Mouse (Mus musculus) embryo, embryonic 10.5 days (tissue): Measurements from ENCODE around the gene Adam11.

Experiments used
- DNase-seq: peaks from one replicate; pipeline ENCODE4 v3.0.0-alpha.2; 2015; ENCODE audit warnings: low spot score

Adam11 gene

DNA sequence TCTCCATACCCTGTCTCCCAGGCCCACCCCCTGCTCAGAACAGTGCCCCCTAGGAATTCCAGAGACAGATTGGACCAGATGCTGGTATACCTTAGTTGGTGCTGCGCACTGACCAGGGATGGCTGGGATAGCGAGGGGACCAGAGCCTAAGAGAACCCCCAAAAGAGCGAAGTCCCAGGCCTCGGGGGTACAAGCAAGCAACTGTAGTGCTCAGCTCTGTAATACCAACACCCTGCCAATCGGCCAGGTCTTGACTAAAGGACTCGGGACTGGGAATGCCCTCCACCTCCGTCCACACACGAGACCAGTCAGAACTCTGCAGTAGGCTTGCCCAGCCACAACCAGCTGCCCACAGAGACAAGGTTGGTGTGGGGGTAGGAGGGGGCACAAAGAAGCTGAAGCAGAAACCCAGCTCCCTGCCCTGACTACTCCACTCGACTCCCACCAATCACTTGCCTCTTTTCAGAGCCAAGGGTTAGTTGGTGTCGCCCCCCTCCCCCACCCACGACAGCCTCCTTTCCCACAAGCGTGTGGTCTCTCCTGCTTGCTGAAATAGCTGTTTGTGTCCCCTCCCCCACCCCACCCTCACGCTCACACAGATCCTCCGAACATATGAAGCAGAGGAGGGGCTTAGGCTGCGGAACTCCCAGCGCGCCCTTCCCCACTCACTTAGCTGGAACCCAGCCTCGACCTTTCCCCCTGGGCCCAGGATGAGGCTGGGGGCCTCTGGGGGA, 7.5 kb upstream of the Adam11 start:
- no peak for DNase-seq

DNA sequence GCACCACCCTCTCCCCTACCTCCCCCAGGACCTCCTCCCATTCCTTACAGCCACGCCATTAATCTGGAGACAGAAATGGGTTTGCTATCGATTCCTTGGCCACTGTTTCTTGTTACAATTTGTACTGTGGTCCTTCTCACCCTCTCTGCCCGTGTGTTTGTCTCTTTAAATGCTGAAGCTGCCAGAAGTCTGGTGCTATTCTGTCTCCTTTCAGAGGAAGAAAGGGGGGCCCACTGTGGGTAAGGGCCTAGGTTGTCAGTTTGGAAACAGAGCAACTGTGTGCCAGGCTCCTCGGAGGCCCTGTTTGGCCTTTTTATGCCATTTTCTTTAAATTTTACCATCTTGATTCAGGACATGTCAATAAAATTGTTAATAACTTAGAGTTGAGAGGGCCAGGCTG, 6.8 kb upstream of the Adam11 start:
- DNase-seq: no peak

DNA sequence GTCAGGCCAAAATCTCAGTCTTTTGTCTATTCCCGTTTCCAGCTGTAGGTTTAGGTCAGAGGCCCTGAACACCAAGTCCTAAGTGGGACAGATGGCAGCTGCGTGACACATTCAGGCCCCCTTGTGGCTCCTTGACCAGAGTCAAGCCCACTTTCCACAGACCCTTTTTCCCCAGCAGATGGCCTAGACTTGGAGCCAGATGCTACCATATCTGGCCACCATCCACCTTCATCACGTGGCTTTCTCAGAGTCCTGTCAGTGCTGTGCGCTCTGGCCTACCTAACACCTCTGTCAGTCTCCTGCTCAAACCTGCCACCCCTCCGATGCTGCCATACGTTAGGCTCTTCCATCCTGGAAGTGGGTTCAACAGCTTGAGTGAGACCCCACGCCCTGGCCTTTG, 5.8 kb upstream of the Adam11 start:
- no peak for DNase-seq

DNA sequence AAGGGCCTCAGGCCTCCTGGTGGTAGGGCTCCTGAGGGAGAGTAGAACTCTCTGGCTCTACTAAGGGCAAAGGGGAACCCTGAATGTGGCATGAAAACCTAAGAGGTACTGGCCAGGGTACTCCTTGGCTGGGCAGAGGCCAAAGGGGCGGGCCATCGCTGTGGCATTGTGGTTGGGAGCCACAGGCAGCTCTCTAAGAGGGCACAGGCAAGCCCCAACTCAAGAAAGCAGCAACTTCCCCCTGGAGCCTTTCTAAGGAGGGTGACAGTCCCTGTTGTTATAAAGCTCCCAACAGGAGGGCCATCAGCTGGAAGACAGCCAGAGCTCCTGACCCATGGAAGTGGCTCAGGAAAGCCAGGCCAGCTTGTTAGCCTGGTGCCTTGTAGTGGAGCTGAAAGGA, 2.3 kb upstream of the Adam11 start:
- no peak for DNase-seq

DNA sequence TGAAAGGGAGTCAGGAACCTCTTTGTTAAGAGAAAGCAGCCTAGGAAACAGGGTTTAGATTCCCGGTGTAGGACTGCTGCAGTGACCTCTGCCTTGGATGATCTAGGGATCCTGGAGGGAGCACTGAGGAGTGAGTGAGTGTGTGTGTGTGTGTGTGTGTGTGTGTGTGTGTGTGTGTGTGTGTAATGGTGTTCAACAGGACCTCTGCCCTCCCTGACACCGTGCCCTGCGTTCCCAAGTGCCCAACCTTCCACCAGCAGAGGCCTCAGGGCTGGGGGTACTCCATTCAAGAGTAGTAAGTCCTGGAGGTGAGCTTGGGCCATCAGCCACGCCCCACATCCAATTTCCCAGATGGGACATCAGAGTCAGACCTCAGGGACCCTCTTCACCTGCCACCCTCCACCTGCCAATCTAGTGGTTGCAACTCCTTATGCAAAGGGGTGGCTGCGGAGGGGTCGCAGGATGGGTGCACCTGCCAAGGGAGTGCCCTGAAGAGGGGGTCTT, 382 bp upstream of the Adam11 start:
- DNase-seq: no peak

DNA sequence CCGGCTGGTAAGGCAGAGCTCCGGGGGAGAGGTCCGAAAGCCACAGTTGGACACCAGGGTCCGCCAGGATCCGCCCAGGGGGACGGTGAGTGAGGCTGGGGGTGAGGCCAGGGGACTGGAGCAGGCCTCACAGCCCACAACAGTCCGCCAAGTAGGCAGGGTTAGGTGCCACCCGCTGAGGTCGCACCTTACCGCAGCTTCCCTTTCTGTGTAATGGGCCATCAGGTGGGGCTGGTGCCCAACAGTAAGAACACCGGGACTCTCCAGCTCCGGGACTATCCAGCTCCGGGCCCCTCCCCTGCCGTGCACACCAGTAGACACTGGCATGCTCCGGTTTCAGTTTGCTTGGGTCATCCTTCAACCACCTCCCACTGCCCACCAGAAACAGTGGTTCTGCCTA, 1.0 kb downstream of the Adam11 start:
- no peak for DNase-seq

DNA sequence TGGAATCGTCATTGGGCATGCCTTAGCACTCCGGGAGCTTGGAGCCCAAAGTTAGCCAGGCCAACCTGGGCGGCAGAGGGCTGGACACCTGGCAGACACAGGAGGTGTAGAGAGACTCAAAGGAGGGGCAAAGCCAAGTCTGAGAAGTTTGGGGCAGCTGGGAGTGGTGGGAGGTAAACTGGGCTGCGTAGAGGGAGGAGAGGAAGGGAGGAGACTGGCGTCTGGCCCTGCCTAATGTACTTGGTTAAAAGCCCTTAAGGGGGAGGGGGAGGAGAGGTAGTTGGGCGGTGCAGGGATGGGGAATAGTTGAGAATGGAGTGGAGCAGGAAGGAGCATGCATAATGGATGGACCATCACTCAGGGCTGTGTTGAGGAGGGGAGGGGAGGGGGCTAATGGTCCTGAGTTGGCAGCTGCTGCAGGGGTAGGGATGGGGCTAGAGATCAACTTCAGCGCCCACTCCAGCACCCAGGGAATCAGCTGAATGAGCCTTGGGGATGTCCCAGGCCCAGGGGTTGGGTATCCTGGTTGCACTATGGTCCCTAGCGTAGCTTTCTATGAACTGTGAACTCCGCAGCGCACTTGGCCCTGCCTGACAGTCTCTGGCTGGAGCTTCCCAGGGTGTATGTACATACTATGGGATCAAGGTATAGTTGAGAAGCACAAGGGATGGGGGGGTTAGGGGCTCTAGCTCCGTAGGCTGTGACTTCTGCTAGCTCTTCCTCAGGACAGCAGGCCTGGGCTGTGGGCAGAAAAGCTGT, 1.9 kb downstream of the Adam11 start:
- DNase-seq: no peak

DNA sequence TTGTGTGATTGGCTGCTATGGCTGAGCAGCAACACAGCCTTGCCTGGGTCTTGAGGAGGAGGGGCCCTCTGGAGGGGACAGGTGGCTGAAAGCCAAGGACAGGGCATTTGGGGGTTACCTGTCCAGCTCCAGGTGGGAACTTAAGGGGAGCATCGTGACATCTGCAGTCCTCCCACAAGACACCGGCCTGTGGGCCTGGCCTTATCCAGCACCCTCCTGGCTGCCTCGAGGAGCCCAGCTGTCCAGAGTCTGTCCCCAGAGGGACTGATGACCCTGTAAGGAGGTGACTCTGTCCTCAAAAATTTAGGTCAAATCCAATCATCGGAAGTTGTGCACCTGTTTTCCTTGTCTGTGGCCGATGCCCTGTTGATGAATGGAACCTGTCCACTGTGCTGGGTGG, 4.2 kb downstream of the Adam11 start:
- no peak for DNase-seq

DNA sequence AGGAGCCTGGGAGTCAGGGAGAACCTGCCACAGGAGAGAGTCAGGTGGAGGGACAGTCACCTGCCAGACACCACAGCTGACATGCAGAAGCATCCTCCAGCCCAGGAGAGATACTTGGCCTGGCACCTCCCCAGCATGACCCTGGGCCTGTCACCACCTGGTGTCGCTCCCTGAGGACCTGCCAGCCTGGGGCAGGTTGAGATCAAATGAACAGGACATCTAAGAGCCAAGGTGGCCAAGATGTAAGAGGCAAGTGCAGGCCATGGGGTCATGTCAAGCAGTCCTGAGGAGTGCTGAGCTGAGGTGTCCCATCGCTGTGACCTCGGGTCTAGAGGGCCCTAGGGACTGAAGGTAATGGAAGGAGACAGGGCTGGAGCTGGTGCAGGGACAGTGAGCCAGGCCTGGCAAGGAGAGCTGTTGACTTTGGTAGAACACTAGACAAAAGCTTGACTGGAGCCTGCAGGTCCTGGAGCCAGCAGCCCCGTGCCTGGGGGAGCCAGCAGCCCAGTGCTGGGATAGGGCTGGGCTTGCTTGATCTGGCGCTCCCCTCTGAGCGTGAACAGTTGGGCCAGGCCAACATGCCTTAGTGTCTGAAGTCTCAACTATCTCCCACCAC, 5.9 kb downstream of the Adam11 start:
- DNase-seq: no peak

DNA sequence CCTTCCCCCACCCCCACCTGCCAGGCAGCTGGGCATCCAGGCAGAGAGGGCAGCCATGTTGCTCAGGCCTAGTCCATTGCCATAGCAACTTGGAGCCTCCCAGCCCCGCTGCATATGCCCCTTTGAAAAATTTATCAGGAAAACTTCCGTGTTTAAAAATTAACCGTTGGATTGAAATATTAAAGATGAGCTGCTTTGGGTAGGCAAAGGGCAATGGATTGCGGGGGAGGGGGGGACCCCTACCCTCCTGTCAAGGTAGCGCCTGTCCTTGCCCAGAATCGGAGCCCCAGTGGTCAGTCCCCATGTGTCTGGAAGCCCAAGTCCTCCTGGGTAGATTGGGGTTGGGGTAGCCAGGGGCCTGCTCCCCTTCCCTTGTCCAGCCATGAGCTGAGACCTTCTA, 7.9 kb downstream of the Adam11 start:
- DNase-seq: no peak

DNA sequence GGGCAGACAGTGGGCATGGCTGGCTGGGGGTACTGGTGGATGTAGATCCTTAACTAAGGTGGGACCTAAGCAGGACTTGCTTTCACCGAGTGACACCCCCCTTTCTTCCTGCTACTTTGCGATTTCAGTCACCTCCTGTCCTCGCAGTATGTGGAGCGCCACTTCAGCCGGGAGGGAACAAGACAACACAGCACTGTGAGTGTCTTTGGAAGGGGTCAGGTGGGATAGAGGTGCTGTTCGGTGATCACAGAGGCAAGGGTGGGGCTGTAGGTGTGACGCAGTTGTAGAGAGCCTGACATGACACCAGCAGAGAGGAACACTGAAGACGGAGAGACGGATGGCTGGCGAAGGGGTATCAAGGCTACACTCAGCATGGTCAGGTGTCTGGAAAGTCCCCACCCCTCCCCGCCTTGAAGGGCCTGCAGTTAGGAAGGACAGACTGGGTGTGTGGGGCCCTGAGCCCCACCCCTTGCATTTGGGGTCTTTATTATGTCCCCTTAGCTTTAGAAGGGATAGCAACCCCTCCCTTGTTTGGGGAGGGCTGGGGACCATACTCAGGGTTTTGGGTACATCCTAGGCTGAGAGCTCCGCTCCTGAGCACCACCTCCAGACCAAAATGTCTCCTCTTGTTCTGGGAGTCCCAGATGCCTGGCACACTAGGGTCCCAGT, 8.9 kb downstream of the Adam11 start:
- no peak for DNase-seq

DNA sequence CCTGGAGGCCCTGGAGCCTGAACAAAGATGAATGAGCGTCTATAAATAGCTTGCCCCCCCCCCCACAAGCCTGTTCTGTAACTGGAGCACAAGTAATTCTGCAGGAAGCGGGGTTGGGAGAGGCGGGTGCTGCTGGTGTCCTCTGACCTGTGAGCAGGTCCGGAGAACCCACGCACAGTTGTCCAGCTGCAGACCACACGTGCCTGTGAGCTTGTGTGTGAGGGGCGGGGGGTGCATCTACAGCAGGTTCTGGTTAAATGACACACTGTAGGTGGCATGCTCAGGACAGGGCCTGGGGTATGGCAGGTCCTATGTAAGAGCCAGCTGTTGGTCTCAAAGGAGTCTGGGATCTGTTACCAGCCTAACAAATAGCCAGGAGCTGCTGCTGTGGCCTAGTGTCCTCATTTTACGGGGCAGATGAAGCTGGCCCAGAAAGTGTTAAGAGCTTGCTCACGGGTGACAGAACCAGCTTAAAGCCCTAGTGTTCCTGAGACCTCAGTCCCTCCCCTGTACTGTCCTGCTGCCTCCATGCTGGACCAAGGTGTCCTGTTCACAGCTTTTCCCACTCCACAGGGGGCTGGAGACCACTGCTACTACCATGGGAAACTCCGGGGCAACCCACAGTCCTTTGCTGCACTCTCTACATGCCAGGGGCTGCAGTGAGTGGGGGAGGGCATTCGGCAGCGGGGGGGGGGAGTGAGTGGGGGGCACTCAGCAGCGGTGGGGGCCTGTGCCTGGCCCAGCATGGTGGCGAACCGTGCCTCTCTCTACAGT, 9.6 kb downstream of the Adam11 start:
- no peak for DNase-seq

DNA sequence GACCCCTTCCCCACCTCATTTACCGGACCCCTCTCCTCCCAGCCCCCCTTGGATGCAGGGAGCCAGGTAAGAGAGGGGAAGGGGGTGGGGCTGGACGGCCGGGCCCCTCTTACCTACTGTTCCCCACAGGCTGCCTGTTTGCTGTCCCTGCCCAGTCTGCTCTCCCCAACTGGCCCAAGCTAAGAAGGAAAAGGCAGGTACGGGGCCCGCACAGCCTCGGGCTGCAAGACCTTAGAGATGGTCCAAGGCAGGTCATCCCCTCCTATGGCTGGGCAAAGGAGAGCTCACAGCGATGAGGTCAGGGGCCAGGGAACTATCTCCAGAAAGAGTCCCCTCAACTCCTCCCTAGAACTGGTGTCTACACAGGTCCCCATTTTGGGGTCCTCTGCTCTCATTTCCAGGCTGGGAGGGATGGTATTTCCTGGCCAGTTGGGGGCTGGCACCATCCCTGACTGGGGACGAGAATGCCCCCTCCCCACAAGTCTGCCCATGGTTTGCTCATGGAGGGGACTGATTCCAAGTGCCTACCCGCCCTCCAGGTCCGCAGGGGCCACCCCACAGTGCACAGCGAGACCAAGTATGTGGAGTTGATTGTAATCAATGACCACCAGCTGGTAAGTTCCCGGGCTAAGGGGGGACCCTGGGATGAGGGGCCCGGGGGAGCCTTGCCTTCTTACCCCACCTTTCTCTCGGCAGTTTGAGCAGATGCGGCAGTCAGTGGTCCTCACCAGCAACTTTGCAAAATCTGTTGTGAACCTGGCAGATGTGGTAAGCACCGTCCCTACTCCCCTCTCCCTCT, 10.9 kb downstream of the Adam11 start:
- no peak for DNase-seq

DNA sequence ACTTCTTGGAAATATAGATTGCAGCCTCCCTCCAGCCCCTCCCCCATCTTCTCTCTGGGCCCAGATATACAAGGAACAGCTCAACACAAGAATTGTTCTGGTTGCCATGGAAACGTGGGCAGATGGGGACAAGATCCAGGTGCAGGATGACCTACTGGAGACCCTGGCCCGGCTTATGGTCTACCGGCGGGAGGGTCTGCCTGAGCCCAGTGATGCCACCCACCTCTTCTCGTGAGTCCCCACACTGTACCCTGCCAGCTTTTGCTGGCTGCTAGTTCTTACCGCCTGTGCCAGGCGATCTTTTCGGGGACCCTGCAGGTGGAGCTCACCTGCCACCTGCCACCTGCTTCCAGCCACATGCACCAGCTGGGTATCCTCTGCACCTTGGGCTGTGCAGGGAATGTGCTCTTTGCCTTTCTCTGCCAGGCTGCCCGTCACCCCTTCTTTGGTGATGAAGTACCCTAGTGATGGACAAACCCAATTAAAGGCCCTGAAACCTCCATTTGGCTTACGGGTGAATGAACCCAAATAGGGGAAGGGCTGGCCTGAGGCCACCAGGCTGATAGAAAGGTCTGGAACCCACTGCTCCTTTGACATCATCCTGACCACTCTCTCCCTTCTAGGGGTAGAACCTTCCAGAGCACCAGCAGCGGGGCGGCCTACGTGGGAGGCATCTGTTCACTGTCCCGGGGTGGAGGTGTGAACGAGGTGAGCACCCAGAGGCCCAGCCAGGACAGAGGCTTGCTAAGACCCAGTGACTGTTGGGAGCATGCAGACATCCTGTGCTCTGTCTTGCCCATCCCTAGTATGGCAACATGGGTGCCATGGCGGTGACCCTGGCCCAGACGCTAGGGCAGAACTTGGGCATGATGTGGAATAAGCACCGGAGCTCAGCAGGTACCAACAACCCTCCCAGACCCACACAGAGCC, 11.8 kb downstream of the Adam11 start:
- DNase-seq: peak; percentile 73

DNA sequence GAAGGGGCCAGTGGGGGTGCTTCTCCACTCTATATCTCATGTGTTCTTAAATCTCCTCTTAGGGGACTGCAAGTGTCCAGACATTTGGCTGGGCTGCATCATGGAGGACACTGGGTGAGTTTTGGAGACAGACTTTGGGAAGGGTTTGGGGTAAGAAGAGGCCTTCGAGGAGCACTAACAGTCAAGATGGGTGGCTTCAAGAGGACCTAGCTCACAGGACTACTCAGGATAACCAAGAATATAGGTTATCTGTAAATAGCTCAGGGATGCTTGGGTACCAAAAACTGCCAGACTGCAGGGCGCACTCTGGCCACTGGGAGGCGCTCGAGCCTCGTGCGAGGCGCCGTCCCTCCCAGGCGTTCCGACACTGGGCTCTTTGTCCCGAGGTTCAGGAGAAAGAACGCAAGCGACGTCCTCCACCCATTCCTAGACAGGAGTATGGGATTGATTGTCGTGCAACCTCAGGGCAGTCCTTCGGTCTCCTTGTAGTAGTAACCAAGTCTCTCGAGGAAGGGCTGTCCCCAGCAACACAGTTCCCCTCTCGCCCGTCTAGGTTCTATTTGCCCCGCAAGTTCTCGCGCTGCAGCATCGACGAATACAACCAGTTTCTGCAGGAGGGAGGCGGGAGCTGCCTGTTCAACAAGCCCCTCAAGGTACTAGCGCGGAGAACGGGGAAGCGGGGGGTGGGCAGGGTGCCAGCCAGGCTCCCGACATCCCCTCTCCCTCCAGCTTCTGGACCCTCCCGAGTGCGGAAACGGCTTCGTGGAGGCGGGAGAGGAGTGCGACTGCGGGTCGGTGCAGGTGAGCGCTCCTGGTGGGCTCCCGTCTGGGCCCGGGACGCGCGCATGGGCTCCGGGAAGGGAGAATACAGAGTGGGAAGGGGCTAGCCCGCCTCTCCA, 12.7 kb downstream of the Adam11 start:
- DNase-seq: peak; percentile 94

DNA sequence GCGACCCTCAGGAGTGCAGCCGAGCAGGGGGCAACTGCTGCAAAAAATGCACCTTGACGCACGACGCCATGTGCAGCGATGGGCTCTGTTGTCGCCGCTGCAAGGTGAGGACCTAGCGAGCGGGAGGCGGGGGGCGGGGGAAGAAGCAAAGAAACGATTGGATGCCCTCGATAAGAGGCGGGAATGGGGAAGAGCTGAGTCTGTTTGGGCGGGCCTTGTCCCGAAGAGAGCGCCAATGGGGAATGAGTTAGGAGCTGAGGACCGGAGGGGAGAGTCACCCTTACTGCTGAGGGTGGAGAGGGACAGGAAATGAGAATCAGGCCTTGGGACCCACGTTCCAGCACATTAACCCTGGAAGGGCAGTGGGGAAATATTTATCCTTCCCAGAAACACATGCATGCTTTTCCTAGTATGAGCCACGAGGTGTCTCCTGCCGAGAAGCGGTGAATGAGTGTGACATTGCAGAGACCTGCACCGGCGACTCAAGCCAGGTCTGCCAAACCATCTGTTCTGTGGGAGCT, 13.4 kb downstream of the Adam11 start:
- DNase-seq: peak; percentile 96

DNA sequence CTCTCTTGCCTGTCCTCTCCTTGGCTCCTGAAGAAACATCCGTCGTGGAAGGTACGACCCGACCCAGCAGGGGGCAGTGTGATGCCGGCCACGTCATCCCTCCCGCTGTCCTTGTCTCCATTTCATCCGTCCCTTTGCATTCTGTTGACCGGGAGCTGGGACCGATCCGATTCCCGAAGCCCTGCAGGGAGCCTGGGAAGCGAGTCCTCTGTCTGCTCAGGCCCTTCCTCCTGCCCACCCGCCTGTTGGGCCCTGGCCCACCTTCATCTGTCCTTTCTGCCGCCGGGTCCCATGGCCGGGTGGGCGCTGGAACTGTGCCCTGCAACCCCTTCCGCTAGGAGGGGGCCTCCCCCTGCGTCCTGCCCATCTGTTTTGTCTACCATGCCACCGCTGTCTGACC, 16.4 kb downstream of the Adam11 start:
- peak; percentile 82 for DNase-seq

DNA sequence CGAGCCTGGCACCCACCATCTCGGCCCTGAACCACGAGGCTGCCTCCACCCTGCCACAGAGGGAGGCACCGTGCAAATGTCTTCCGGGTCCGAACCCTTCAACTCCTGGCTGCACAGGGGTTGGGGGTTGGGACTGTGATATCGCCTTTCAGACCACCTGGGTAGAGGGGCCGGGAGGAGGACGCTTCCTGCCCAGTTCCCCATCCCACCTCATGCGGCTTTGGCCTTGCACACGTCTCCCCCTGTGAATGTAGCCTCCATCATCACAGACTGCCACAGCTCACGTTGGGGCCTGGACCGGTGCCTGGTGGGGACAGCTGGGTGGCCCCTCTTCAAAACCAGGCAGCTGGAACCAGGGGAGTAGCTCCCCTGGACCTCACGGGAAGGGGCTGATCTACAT, 16.9 kb downstream of the Adam11 start:
- DNase-seq: peak; percentile 57

DNA sequence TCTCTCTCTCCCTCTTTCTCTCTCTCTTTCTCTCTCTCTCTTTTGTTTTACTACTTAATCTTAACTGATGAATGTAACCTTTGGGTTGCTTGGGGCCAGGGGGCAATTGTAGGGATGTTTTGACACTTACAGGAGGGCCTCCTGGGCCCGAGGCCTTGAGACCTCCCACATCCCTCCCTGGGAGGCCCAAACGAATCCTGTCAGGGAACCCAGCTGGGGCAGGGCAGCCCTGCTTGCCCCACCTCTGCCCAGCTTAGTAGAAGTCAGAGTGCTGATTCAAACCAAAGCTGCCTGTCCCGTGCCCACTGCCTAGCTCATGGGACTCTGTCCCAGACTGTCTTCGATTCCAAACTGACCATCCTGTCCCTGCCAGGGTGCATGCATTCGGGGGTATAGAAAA, 17.4 kb downstream of the Adam11 start:
- DNase-seq: peak; percentile 32
